Mouse (Mus musculus) embryo, embryonic 11 days (tissue): Measurements from ENCODE around the gene Inpp4b.
"Not testable (repeated sequence)": the region's sequence is repeated elsewhere in the genome, so short reads cannot be mapped to it uniquely, and the experiment has no call there.

Source experiments
- DNase-seq: peaks from one replicate; pipeline ENCODE4 v3.0.0-alpha.2; 2015

Gene Inpp4b

GRCm38 (mm10) chr8:82032035-82032434, 689.7 kb downstream of the Inpp4b start:
- not testable (repeated sequence) for DNase-seq

- no peak for DNase-seq
These were observed 711.7 kb downstream of the Inpp4b start for GRCm38 (mm10) chr8:82054030-82054429.

- no peak for DNase-seq
These were observed 725.3 kb downstream of the Inpp4b start for GRCm38 (mm10) chr8:82067619-82068018.

- DNase-seq = no peak
These were observed 736.9 kb downstream of the Inpp4b start for GRCm38 (mm10) chr8:82079267-82079666.

- DNase-seq = not testable (repeated sequence)
These were observed 744.3 kb downstream of the Inpp4b start for GRCm38 (mm10) chr8:82086631-82087030.

- DNase-seq = no peak
These were observed 748.5 kb downstream of the Inpp4b start for GRCm38 (mm10) chr8:82090901-82091300.

GRCm38 (mm10) chr8:82093274-82093673, 750.9 kb downstream of the Inpp4b start:
- DNase-seq = no peak

GRCm38 (mm10) chr8:82104560-82104959, 762.2 kb downstream of the Inpp4b start:
- no peak for DNase-seq

GRCm38 (mm10) chr8:82106131-82106530, 763.8 kb downstream of the Inpp4b start:
- DNase-seq = peak; percentile 30

- DNase-seq = no peak
These were observed 807.9 kb downstream of the Inpp4b start for GRCm38 (mm10) chr8:82150272-82150671.

GRCm38 (mm10) chr8:82157928-82158327, 815.6 kb downstream of the Inpp4b start:
- DNase-seq = no peak
